Mouse (Mus musculus) lung, embryonic 14.5 days (tissue): Measurements from ENCODE around the gene Gm37240. TPM values are rescaled to one million over a fixed set of nuclear protein-coding genes. Genes with fewer than 3 reads are reported as not detected.
A peak's percentile ranks its signal among the peaks of the same experiment; 100 is the strongest.

Source experiments
- ATAC-seq: fragments of 200-750 bp; cut with Nextera tagmentation; 2 replicates; pipeline ENCODE4 v1.8.0; 2017; ENCODE audit warnings: mild to moderate bottlenecking, moderate TSS enrichment, moderate library complexity; ENCODE audit not compliant: insufficient read depth
- DNase-seq: peaks from one replicate; pipeline ENCODE4 v3.0.0-alpha.2; 2015
- H3K27ac ChIP-seq: fragments of 300-500 bp; sonication (generic); 2 replicates; pipeline ENCODE4 v1.5.1; 2014; ENCODE audit warnings: low read depth, mild to moderate bottlenecking, moderate library complexity
- H3K27me3 ChIP-seq: fragments of 300-500 bp; sonication (generic); 2 replicates; pipeline ENCODE4 v1.6.1; 2014; ENCODE audit warnings: low read length, control low read depth; ENCODE audit not compliant: insufficient read depth
- H3K36me3 ChIP-seq: fragments of 300-500 bp; sonication (generic); 2 replicates; pipeline ENCODE4 v1.6.1; 2014; ENCODE audit warnings: control low read depth; ENCODE audit not compliant: insufficient read depth
- H3K4me1 ChIP-seq: fragments of 300-500 bp; sonication (generic); 2 replicates; pipeline ENCODE4 v1.6.1; 2014; ENCODE audit warnings: antibody characterized with exemption, control low read depth; ENCODE audit not compliant: insufficient read depth
- H3K4me2 ChIP-seq: fragments of 300-500 bp; sonication (generic); 2 replicates; pipeline ENCODE4 v1.6.1; 2014; ENCODE audit warnings: mild to moderate bottlenecking
- H3K4me3 ChIP-seq: fragments of 300-500 bp; sonication (generic); 2 replicates; pipeline ENCODE4 v1.5.1; 2014; ENCODE audit warnings: low read depth, low read length
- H3K9ac ChIP-seq: fragments of 300-500 bp; sonication (generic); 2 replicates; pipeline ENCODE4 v1.6.1; 2014
- H3K9me3 ChIP-seq: fragments of 300-500 bp; sonication (generic); 2 replicates; pipeline ENCODE4 v1.6.1; 2016; ENCODE audit warnings: low read depth, low read length, control low read depth
- CTCF ChIP-seq: IDR thresholded peaks from 2 replicates; pipeline ENCODE4 v1.5.1; 2016; ENCODE audit warnings: antibody characterized with exemption, low read depth
- WGBS: fragments of 180-500 bp; shearing (Covaris S2); extraction: QIAGEN DNeasy Blood & Tissue Kit; methylation state at CpG from one replicate; pipeline ENCODE4 v1.1.7; 2014; 5-methylcytosine and 5-hydroxymethylcytosine counted together
- polyA plus RNA-seq: library from polyadenylated mRNA; unstranded; fragments of >200 nt; fragmentation: Nextera tagmentation; extraction: Ambion mirVana; gene quantifications from 2 replicates; pipeline ENCODE4 v1.2.1, GENCODE M21; 2014

The Gm37240 gene
- polyA plus RNA-seq, 1 experiment from 2014 or later, result 4.5 TPM

DNA sequence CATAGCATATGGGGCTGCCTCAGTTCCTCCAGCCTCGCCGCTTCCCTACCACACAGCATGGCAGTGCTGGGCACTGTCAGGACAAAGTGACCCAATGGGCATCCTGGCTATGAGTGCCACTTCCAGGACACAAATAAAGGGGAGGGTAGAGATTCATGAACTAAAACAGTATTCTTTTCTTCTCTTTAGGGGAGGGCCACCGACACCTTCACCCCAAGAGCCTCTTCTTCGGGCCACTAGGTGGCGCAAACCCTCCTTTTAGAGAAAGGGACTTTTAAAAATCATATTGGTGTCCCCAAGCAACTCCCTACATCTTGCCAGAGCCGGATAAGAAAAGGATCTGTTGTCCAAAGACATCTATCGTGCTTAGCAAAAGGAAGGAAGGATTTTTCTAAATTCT, 179.9 kb downstream of the Gm37240 start:
- Histone ChIP-seq H3K27ac (no peak overlapping the region), H3K27me3 (no peaks in the 10 kb centered on the region), H3K36me3 (no peaks in the 10 kb centered on the region), H3K4me2 (no peak overlapping the region), H3K4me3 (no peak overlapping the region), H3K9me3 (no peaks in the 10 kb centered on the region), H3K9ac (no peak overlapping the region), H3K4me1 (no peaks in the 10 kb centered on the region)
- 40% methylated on average over 7 of the region's 7 CpGs for WGBS
- TF ChIP-seq CTCF, result peak; percentile 77
- DNase-seq (peak; percentile 78), ATAC-seq (no peak; the same call in 1 of the 2 replicates)

DNA sequence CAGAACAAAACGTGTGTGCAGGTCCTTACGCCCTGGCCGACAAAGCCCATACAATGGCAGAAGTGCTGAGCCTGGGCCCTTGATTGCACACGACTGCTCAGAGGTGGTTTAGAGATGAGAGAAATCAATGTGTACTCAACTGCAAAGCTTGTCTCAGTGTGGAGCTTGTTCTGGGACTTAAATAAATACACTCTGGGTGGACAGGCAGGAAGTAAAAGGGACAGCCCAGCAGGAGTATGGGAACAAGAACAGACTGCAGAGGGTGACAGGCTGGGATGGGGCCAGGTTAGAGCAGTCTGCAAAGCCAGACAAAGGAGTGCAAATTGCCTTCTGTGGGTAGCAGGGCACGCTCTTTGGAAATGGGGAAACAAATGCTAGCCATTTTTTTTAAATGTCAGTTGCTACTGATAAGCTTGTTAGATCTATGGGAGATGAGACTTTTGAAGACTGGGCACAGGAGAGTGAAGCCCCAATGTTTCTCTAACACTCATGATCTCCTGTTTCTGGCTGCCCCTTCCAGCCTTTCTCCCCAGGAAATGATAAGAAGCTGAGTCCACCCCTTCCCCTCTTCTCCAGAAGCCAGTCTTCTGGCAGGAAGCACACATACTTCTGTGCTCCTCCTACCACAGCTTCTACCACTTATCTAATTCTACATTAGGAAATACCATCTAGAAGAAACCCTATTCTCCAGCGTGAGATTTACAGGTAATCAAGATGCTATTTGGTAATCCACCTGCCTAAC, 184.0 kb downstream of the Gm37240 start:
- H3K9me3 ChIP-seq, result no peaks in the 10 kb centered on the region
- 35% methylated on average over 6 of the region's 6 CpGs for WGBS
- no peaks in the 10 kb centered on the region for H3K27me3 ChIP-seq
- no peaks in the 10 kb centered on the region for H3K36me3 ChIP-seq
- no peak overlapping the region for H3K9ac ChIP-seq
- no peak overlapping the region for H3K4me2 ChIP-seq
- no peaks in the 10 kb centered on the region for H3K4me1 ChIP-seq
- H3K27ac ChIP-seq, result peak overlapping the region; percentile 68
- peak; percentile 31 for DNase-seq
- peak; percentile 52; the same call in 1 of the 2 replicates for ATAC-seq
- no peak overlapping the region for H3K4me3 ChIP-seq
- no peak for TF ChIP-seq CTCF

- H3K27ac ChIP-seq, result no peak overlapping the region
- no peak for ATAC-seq
- TF ChIP-seq CTCF, result no peak
- DNase-seq, result no peak
- H3K27me3 ChIP-seq, result no peaks in the 10 kb centered on the region
- WGBS, result 81% methylated on average over 4 of the region's 4 CpGs
- H3K4me1 ChIP-seq, result no peaks in the 10 kb centered on the region
- no peaks in the 10 kb centered on the region for H3K36me3 ChIP-seq
- no peak overlapping the region for H3K4me3 ChIP-seq
- H3K4me2 ChIP-seq, result no peak overlapping the region
- H3K9ac ChIP-seq, result no peak overlapping the region
- H3K9me3 ChIP-seq, result no peaks in the 10 kb centered on the region
Measured at GRCm38 (mm10) chr3:85698496-85698895, 188.8 kb downstream of the Gm37240 start.

GRCm38 (mm10) chr3:85695056-85695455, 192.3 kb downstream of the Gm37240 start:
- DNase-seq (no peak), ATAC-seq (no peak)
- H3K4me2 ChIP-seq, result no peak overlapping the region
- no peaks in the 10 kb centered on the region for H3K9me3 ChIP-seq
- no peak for TF ChIP-seq CTCF
- H3K36me3 ChIP-seq, result no peaks in the 10 kb centered on the region
- 87% methylated on average over 3 of the region's 3 CpGs for WGBS
- no peaks in the 10 kb centered on the region for H3K4me1 ChIP-seq
- H3K27ac ChIP-seq, result no peak overlapping the region
- no peak overlapping the region for H3K4me3 ChIP-seq
- H3K9ac ChIP-seq, result no peak overlapping the region
- no peaks in the 10 kb centered on the region for H3K27me3 ChIP-seq

GRCm38 (mm10) chr3:85693013-85693412, 194.3 kb downstream of the Gm37240 start:
- no peaks in the 10 kb centered on the region for H3K36me3 ChIP-seq
- DNase-seq (no peak), ATAC-seq (no peak)
- no peak overlapping the region for H3K4me3 ChIP-seq
- 34% methylated on average over 3 of the region's 3 CpGs for WGBS
- no peak overlapping the region for H3K9ac ChIP-seq
- no peak overlapping the region for H3K27ac ChIP-seq
- H3K9me3 ChIP-seq, result no peaks in the 10 kb centered on the region
- H3K4me2 ChIP-seq, result no peak overlapping the region
- H3K4me1 ChIP-seq, result no peaks in the 10 kb centered on the region
- no peaks in the 10 kb centered on the region for H3K27me3 ChIP-seq
- no peak for TF ChIP-seq CTCF

GRCm38 (mm10) chr3:85691134-85691533, 196.2 kb downstream of the Gm37240 start:
- Histone ChIP-seq H3K9me3 (no peaks in the 10 kb centered on the region), H3K9ac (no peak overlapping the region), H3K4me2 (no peak overlapping the region), H3K4me3 (no peak overlapping the region), H3K27ac (no peak overlapping the region), H3K36me3 (no peaks in the 10 kb centered on the region), H3K4me1 (no peaks in the 10 kb centered on the region), H3K27me3 (no peaks in the 10 kb centered on the region)
- ATAC-seq (no peak), DNase-seq (no peak)
- no peak for TF ChIP-seq CTCF
- 59% methylated on average over 4 of the region's 4 CpGs for WGBS

GRCm38 (mm10) chr3:85688341-85688740, 199.0 kb downstream of the Gm37240 start:
- 88% methylated on average over 14 of the region's 14 CpGs for WGBS
- ATAC-seq (no peak), DNase-seq (no peak)
- no peaks in the 10 kb centered on the region for H3K9me3 ChIP-seq
- H3K9ac ChIP-seq, result no peak overlapping the region
- no peaks in the 10 kb centered on the region for H3K36me3 ChIP-seq
- H3K4me2 ChIP-seq, result no peak overlapping the region
- H3K27ac ChIP-seq, result no peak overlapping the region
- no peaks in the 10 kb centered on the region for H3K27me3 ChIP-seq
- H3K4me1 ChIP-seq, result no peaks in the 10 kb centered on the region
- TF ChIP-seq CTCF, result no peak
- no peak overlapping the region for H3K4me3 ChIP-seq
